Mouse (Mus musculus) myocyte (in vitro differentiated cells): ENCODE data around the gene Entpd3. TPM values are rescaled to one million over a fixed set of nuclear protein-coding genes. Genes with fewer than 3 reads are reported as not detected.

ENCODE experiments used
- H3K27me3 ChIP-seq: one replicate; pipeline ENCODE4 v1.6.1; 2011; ENCODE audit not compliant: control insufficient read depth, insufficient read depth, insufficient read length
- H3K36me3 ChIP-seq: one replicate; pipeline ENCODE4 v1.6.1; 2011; ENCODE audit not compliant: control insufficient read depth, insufficient read depth
- H3K4me2 ChIP-seq: one replicate; pipeline ENCODE4 v1.6.1; 2011; ENCODE audit warnings: low read depth, control low read depth
- H3K4me3 ChIP-seq: one replicate; pipeline ENCODE4 v1.5.1; 2011; ENCODE audit warnings: mild to moderate bottlenecking, control low read depth, moderate library complexity
- H3K79me2 ChIP-seq: one replicate; pipeline ENCODE4 v1.6.1; 2011; ENCODE audit not compliant: control insufficient read depth, insufficient read depth
- H3ac ChIP-seq: one replicate; pipeline ENCODE4 v1.6.1; 2011; ENCODE audit not compliant: control insufficient read depth, insufficient read length
- CEBPB ChIP-seq: IDR thresholded peaks from 2 replicates; pipeline ENCODE4 v1.6.1; 2011; ENCODE audit warnings: mild to moderate bottlenecking, moderate library complexity; ENCODE audit not compliant: poor library complexity, insufficient read depth, severe bottlenecking
- E2F4 ChIP-seq: IDR thresholded peaks from one replicate; pipeline ENCODE4 v1.6.1; 2011; ENCODE audit warnings: mild to moderate bottlenecking, control low read depth, moderate library complexity; ENCODE audit not compliant: insufficient read depth
- MAX ChIP-seq: IDR thresholded peaks from one replicate; pipeline ENCODE4 v1.6.1; 2011; ENCODE audit warnings: low read depth, mild to moderate bottlenecking, control low read depth
- MYOD1 ChIP-seq, 3 experiments: IDR thresholded peaks; one replicate each; pipeline ENCODE4 v1.6.1; 2011; ENCODE audit warnings: control low read depth in 2 of 3, low read depth in 2 of 3, mild to moderate bottlenecking in 2 of 3, moderate library complexity in 1 of 3; ENCODE audit not compliant: insufficient read length in 2 of 3, control insufficient read depth in 1 of 3
- MYOG ChIP-seq, 3 experiments: IDR thresholded peaks; one replicate each; pipeline ENCODE4 v1.6.1; 2011; ENCODE audit warnings: control low read depth in 2 of 3, low read depth in 2 of 3, mild to moderate bottlenecking in 2 of 3; ENCODE audit not compliant: insufficient read length in 2 of 3, control insufficient read depth in 1 of 3, insufficient read depth in 1 of 3
- POLR2A ChIP-seq: IDR thresholded peaks from one replicate; pipeline ENCODE4 v1.6.1; 2011; ENCODE audit warnings: low read depth, mild to moderate bottlenecking, control low read depth, moderate library complexity; ENCODE audit not compliant: insufficient read length
- POLR2AphosphoS2 ChIP-seq: IDR thresholded peaks from one replicate; pipeline ENCODE4 v1.6.1; 2011; ENCODE audit warnings: low read depth, control low read depth; ENCODE audit not compliant: insufficient read length
- REST ChIP-seq: IDR thresholded peaks from one replicate; pipeline ENCODE4 v1.6.1; 2011; ENCODE audit warnings: mild to moderate bottlenecking, control low read depth, moderate library complexity; ENCODE audit not compliant: insufficient read depth, insufficient read length
- SRF ChIP-seq: IDR thresholded peaks from one replicate; pipeline ENCODE4 v1.6.1; 2011; ENCODE audit warnings: low read depth; ENCODE audit not compliant: control insufficient read depth, insufficient read length
- TCF12 ChIP-seq: IDR thresholded peaks from one replicate; pipeline ENCODE4 v1.6.1; 2011; ENCODE audit warnings: mild to moderate bottlenecking, control low read depth; ENCODE audit not compliant: poor library complexity, insufficient read depth, severe bottlenecking
- TCF3 ChIP-seq: IDR thresholded peaks from one replicate; pipeline ENCODE4 v1.6.1; 2011; ENCODE audit warnings: low read depth, control low read depth; ENCODE audit not compliant: insufficient read length
- USF1 ChIP-seq: IDR thresholded peaks from one replicate; pipeline ENCODE4 v1.6.1; 2011; ENCODE audit warnings: low read depth, mild to moderate bottlenecking, control low read depth, moderate library complexity
- polyA plus RNA-seq: library from polyadenylated mRNA; unstranded; fragments of >200 nt; fragmentation: generic; extraction: Trizol; gene quantifications from one replicate; pipeline ENCODE4 v1.2.1, GENCODE M21; 2012; ENCODE audit warnings: missing spikeins

Gene Entpd3
- polyA plus RNA-seq, 1 experiment, result 1.1 TPM

- TF ChIP-seq E2F4, result no peak
- TF ChIP-seq USF1, result no peak
- no peak for TF ChIP-seq MAX
- Histone ChIP-seq H3K27me3 (no peaks in the 10 kb centered on the region), H3ac (no peak overlapping the region), H3K4me3 (peak overlapping the region; percentile 19), H3K79me2 (peaks cover 20% of the 10 kb centered on the region), H3K36me3 (peaks cover 35% of the 10 kb centered on the region), H3K4me2 (peak overlapping the region; percentile 66)
Observed at GRCm38 (mm10) chr9:120576662-120577013, 37.0 kb downstream of the Entpd3 start.

GRCm38 (mm10) chr9:120577133-120577651, 37.6 kb downstream of the Entpd3 start:
- Histone ChIP-seq H3K4me3 (peak overlapping the region; percentile 19), H3K27me3 (no peaks in the 10 kb centered on the region), H3K4me2 (peak overlapping the region; percentile 66), H3K36me3 (peaks cover 35% of the 10 kb centered on the region), H3ac (no peak overlapping the region), H3K79me2 (peaks cover 14% of the 10 kb centered on the region)
- TF ChIP-seq MYOG (IDR thresholded peaks at IDR 0.05; ENCODE audit: control insufficient read depth in 1 of 3, insufficient read depth in 1 of 3, insufficient read length in 2 of 3, low read depth in 2 of 3), result peak in 1 of 3 experiments; percentile 31
- TF ChIP-seq POLR2A, result peak; percentile 75
- TF ChIP-seq REST, result no peak
- peak in 1 of 3 experiments; percentile 14 for TF ChIP-seq MYOD1 (IDR thresholded peaks at IDR 0.05; ENCODE audit: control insufficient read depth in 1 of 3, insufficient read length in 2 of 3, low read depth in 2 of 3)
- peak; percentile 88 for TF ChIP-seq POLR2AphosphoS2

- no peaks in the 10 kb centered on the region for H3K27me3 ChIP-seq
- peaks cover 29% of the 10 kb centered on the region for H3K36me3 ChIP-seq
- peak overlapping the region; percentile 66 for H3K4me2 ChIP-seq
- H3K79me2 ChIP-seq, result peaks cover 8% of the 10 kb centered on the region
- no peak overlapping the region for H3ac ChIP-seq
- TF ChIP-seq POLR2A, result no peak
- peak; percentile 34 for TF ChIP-seq POLR2AphosphoS2
- H3K4me3 ChIP-seq, result peak overlapping the region; percentile 19
Observed at GRCm38 (mm10) chr9:120577706-120578405, 38.2 kb downstream of the Entpd3 start.

- no peak for TF ChIP-seq USF1
- no peak for TF ChIP-seq POLR2A
- TF ChIP-seq POLR2AphosphoS2, result peak; percentile 67
- TF ChIP-seq SRF, result no peak
- no peak for TF ChIP-seq REST
- H3K4me3 ChIP-seq, result no peak overlapping the region
- H3K79me2 ChIP-seq, result no peaks in the 10 kb centered on the region
- H3K4me2 ChIP-seq, result no peak overlapping the region
- no peaks in the 10 kb centered on the region for H3K27me3 ChIP-seq
- peaks cover 21% of the 10 kb centered on the region for H3K36me3 ChIP-seq
- H3ac ChIP-seq, result no peak overlapping the region
Observed at GRCm38 (mm10) chr9:120578701-120579100, 39.1 kb downstream of the Entpd3 start.

- Histone ChIP-seq H3K27me3 (no peaks in the 10 kb centered on the region), H3K79me2 (no peaks in the 10 kb centered on the region), H3ac (no peak overlapping the region), H3K36me3 (peaks cover 10% of the 10 kb centered on the region), H3K4me3 (no peak overlapping the region), H3K4me2 (no peak overlapping the region)
- TF ChIP-seq MYOD1 (IDR thresholded peaks at IDR 0.05; ENCODE audit: control insufficient read depth in 1 of 3, insufficient read length in 2 of 3, low read depth in 2 of 3) (no peak), POLR2AphosphoS2 (no peak), MAX (no peak), TCF3 (no peak), E2F4 (no peak), REST (no peak), TCF12 (no peak), SRF (no peak), POLR2A (no peak), MYOG (IDR thresholded peaks at IDR 0.05; ENCODE audit: control insufficient read depth in 1 of 3, insufficient read depth in 1 of 3, insufficient read length in 2 of 3, low read depth in 2 of 3) (no peak), CEBPB (no peak), USF1 (no peak)
Observed at GRCm38 (mm10) chr9:120579808-120580207, 40.2 kb downstream of the Entpd3 start.
